Mouse (Mus musculus) left cerebral cortex, postnatal 36 days (tissue): ENCODE results near the gene 2410137M14Rik. TPM values are rescaled to one million over a fixed set of nuclear protein-coding genes. Genes with fewer than 3 reads are reported as not detected.
"Not testable (repeated sequence)": the region's sequence is repeated elsewhere in the genome, so short reads cannot be mapped to it uniquely, and the experiment has no call there.

ENCODE experiments used
- DNase-seq, 2 experiments: peaks; one replicate each; pipeline ENCODE4 v3.0.0; 2021 to 2022; ENCODE audit warnings: low spot score in 2 of 2, mixed read lengths in 1 of 2
- intact Hi-C: fragments of 180-260 bp; cut with DNase I; formaldehyde crosslinking; loops from one replicate; pipeline ENCODE4 v1.15.1; 2025
- total RNA-seq, 2 experiments: library from RNA; stranded (reverse); gene quantifications; 2 replicates each; pipeline ENCODE4 v1.2.3; 2021

Gene 2410137M14Rik
- not detected for total RNA-seq

DNA sequence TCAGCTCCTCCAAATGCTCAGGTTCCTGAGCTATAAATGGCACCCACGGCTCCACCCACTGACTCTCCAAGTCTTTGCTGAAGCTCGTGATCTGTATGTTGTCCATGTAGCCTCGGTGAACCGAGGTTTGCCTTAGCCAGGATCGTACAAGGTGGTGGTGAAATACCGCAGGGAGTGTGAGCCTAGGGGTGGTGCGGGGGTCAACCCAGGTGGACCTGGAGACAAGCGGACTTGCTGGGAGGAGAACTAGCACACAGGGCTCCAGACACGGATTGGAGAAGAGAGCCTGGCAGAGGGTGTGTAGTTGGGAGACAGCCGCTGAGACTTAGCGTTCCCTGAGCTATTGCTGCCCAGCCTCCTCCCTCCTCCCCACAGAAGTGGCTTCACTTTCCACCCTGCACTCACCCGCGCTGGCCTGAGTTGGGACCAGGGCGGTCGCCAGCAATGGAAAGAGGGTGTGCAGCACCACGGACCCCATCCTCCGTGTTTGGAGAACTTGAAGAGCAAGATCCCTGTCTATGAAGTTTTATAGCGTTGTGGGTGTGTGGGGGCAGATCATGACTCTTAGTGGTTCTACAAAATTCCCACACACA lies at the start of gene 2410137M14Rik:
Gene 2410137M14Rik, minus strand, starts transcription at position 17 of the 593 bp plus-strand sequence.
- intact Hi-C loops: no loop called here
- peak; percentile 62 to 71 for DNase-seq

DNA sequence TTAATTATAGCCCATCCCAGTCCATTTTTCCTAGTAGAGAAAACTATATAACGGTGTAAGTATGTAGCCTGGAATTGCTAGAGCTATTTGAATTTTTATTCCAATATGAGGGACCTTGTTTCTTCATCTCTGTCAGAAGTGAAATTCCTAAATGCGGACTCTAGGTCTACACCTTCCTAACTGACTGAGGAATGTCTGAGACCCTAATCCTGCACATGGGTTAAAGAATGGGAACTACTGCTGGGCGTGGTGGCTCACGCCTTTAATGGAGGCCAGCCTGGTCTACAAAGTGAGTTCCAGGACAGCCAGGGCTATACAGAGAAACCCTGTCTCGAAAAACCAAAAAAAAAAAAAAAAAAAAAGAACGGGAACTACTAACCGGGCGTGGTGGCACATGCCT lies 48.1 kb upstream of the 2410137M14Rik start:
- no peak for DNase-seq
- intact Hi-C loops: no loop called here

DNA sequence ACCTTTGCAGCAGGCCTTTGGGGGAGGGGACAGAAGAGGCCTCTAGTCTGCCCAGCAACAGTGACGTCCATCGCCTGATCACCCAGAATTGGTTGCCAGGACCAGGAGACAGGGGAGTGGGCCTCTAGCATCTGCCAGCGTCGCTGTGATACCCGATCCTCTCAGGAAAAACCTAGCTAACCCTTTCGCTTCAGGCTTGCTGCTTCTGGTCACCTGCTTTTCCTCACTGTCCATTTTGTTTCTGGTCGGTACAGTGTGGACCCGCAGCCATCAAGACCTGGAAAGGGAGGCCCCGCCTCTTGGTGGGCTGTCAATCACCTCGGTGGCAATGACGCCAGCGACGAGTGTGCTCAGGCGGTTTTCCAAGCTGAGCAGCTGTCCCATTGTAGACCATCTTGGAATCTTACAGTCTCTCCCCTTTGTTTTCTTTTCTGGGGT lies 47.7 kb upstream of the 2410137M14Rik start:
- peak; percentile 93 to 94 for DNase-seq
- intact Hi-C loops: no loop called here

- DNase-seq: no peak
- intact Hi-C loops: no loop called here
Measured at GRCm38 (mm10) chr17:37028212-37028611, 47.2 kb upstream of the 2410137M14Rik start.

DNA sequence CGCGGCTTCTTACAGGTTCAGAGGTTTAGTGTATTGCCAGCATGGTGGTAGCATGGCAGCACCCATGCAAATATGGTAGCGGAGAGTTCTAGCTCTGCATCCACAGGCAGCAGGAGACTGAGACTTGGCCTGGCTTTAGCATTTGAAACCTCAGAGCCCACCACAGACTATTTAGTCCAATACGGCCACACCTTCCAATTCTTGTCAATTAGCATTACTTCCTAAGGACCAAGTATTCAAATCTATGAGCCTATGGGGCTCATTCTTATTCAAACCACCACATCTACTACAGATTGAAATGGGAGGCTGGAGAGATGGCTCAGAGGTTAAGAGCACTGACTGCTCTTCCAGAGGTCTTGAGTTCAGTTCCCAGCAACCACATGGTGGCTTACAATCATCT lies 46.4 kb upstream of the 2410137M14Rik start:
- intact Hi-C loops: no loop called here
- no peak for DNase-seq

GRCm38 (mm10) chr17:37026425-37026824 lies 45.4 kb upstream of the 2410137M14Rik start:
- intact Hi-C loops: no loop called here
- DNase-seq: no peak

DNA sequence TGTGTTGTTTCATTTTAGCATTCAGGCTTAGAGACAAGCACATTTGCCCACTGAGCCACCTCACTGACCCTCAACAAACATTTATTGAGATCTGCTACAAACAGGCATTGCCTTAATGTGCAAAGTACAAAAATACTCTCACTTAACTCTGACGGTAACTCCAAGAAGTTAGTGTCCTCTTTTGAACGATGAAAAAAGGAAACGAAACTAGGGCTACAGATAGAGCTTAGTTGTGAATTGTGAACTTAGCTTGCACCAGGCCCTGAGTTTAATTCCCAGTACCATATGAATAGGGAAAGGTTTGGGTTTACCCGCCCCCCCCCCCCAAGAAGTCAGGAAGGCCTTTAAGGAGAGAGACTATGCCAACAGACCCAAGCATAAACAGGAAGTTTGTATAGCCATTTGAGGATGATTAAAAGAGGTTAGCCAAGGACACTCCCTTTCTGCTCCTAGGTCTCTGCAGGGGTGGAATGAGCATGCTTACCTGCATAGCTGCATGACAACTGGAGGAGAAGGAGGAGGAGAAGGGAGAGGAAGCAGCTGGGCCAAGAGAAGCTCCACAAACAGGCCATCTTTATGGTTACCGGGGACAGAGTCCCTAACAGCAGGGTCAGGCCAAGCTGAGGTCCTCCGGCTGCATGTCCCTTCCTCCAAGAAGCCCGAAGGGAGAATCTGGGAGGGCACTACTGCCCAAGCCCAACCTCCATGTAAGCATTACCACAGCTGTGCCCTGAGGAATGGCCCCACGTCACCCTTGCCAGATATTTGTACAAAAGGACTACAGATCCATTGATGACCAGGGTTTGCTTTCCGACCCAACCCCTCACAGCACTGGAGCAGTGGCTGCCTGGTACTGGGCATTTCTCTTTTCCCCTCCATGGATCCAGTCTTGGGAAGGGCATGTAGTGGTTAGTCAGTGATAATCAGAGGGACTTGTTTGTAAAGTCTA lies 41.9 kb upstream of the 2410137M14Rik start, which contains the start of gene Mog:
Gene Mog, minus strand, starts transcription at position 771 of the 949 bp plus-strand sequence.
- DNase-seq: no peak

DNA sequence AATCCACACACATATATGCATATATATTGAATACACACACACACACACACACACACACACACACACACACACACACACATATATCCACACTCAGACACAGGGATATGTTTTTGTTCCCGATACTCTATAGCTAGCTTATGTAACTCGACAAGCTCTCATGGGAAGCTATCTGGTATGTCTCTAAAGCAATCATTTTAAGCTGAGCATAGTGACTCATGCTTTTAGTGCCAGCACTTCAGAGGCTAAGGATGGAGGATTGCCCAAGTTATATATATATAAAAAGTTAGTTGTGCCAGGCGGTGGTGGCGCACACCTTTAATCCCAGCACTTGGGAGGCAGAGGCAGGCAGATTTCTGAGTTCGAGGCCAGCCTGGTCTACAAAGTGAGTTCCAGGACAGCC lies 38.2 kb upstream of the 2410137M14Rik start:
- DNase-seq, intact Hi-C loops: not testable (repeated sequence)

More for the DNA sequence above, 41.9 kb upstream of the 2410137M14Rik start, which contains the start of gene Mog:
- intact Hi-C loops: no loop called here

- intact Hi-C loops: no loop called here
- peak; percentile 21 to 30 for DNase-seq
Measured at GRCm38 (mm10) chr17:37018328-37018727, 37.3 kb upstream of the 2410137M14Rik start.

- DNase-seq: no peak
- intact Hi-C loops: no loop called here
Measured at GRCm38 (mm10) chr17:37016333-37016732, 35.3 kb upstream of the 2410137M14Rik start.

DNA sequence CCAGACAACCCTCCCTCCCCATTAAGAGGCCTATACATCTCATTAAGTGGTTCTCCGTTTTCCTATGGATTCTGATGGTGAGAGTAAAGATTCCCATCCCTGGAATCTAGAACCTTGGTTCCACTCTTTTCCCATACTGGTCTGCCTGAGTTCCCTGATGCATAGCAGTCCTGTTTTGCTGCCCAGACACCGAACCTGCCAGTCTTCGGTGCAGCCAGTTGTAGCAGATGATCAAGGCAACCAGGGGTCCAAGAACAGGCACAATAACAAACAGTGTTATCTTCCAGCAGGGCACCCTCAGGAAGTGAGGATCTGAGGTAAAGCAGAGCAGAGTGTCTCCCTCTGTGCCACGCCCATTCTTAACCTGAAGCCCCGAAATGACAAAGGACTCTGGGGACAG lies 31.1 kb upstream of the 2410137M14Rik start:
- no peak for DNase-seq
- intact Hi-C loops: no loop called here

GRCm38 (mm10) chr17:37011719-37012118 lies 30.7 kb upstream of the 2410137M14Rik start:
- intact Hi-C loops: no loop called here
- no peak for DNase-seq

GRCm38 (mm10) chr17:37009460-37010042 lies 28.5 kb upstream of the 2410137M14Rik start:
- no peak for DNase-seq
- intact Hi-C loops: no loop called here

DNA sequence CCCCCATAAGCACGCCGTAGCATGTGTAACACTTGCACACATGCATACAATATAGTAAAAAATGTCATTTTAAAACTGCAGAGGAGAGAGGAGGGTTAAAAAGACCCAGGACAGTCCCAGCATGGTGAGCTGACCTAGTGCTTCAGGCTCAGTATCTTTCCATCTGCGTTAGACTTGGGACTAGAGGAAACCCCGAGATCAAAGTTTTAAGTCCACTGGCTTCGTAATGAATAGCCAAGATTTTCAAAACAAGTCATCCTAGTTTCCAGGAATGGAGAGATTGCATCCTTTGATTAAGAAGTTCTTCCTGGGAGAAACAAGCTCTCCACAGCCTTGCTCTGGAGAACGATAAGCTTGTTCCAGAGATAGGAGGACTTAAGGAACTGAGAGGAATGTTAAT lies 27.1 kb upstream of the 2410137M14Rik start:
- intact Hi-C loops: no loop called here
- DNase-seq: no peak

- intact Hi-C loops: no loop called here
- DNase-seq: no peak
Measured at GRCm38 (mm10) chr17:37003366-37003765, 22.3 kb upstream of the 2410137M14Rik start.

DNA sequence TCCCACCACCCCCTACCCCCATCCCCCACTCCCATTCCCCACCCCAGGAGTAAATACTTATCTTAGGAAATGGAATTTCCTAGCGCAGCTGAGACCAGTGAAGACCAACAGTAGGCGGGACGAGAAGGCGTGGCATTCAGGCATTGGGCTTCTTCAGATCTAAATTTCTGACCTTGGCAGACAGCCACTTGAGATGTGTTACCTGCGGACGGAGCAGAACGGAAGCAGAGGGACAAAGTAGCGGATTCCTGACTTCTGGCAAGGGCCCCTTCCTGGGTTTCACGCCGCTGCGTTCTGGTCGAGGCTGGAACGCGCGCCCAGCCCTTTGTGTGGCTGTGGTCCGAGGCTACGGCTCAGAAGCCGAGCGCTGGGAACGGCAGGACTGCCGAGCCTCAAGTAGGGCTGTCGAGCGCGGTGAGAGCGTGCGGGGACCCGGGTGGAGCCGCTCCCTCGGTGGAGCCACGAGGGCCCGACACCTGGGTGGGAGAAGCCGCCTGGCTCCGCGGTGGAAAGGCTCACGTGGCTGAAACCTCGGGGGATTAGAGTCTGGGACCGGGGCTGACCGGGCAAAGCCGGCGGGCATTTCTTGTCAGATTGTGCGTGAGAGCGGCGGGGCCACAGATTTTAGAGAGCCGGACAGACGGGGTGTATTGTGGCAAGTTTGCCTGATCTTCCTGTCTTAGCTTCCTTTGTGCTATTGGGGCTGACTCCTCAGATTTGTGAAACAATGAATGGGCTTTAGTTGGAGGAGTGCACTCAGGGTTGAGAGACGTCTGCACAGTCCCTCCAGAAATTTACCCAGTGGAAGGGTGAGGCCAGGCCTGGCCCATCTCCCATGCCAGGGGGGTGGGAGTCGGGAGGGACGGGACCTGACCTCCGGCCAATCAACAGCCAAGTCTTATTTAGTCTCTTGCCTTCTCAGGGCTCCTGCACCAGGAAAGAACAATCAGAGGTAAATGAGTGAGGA lies 21.6 kb upstream of the 2410137M14Rik start:
- intact Hi-C loops: no loop called here
- DNase-seq: peak in 1 of 2 experiments; percentile 33

DNA sequence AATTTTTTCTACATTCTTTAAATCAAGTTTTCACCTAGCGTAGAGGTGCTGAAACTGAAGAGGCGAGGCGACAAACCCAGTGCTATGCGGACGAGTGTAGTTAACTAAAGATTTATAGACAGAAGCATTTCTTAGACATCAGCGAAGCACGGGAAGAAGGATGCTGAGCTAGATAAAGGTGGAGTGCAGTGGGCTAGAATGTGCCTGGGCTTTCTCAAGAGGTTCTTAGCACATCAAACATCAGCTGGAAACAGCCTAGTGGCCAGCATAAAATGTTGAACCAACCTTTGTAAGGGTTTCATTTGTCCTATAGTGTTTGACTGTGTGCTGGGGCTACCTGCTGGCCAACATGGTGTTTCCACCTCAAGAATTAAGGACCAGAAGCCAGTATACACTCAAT lies 19.8 kb upstream of the 2410137M14Rik start, which contains the start of gene Zfp57:
Gene Zfp57, plus strand, starts transcription at position 301 of the 400 bp plus-strand sequence.
- intact Hi-C loops: no loop called here

GRCm38 (mm10) chr17:36998477-36998876 lies 17.4 kb upstream of the 2410137M14Rik start:
- DNase-seq: no peak
- intact Hi-C loops: loop anchor here (5.0 kb wide), 1 partner anchor 49 kb away; the partner anchor contains the start of gene Gabbr1

More for the DNA sequence above, 19.8 kb upstream of the 2410137M14Rik start, which contains the start of gene Zfp57:
- no peak for DNase-seq
